Mouse (Mus musculus) 416B (cell line): ENCODE results near the gene Vps35.
A peak's percentile ranks its signal among the peaks of the same experiment; 100 is the strongest.

Experiments
- DNase-seq: peaks from one replicate; pipeline ENCODE4 v3.0.0; 2011; ENCODE audit warnings: low read depth

The Vps35 gene

GRCm38 (mm10) chr8:85299434-85300077, at the start of gene Vps35, which contains the start of gene Orc6:
Gene Vps35, minus strand, starts transcription at chr8:85299802.
Gene Orc6, plus strand, starts transcription at chr8:85299632.
- peak; percentile 98 for DNase-seq

- no peak for DNase-seq
Measured at GRCm38 (mm10) chr8:85339871-85340573, 40.4 kb upstream of the Vps35 start.

- no peak for DNase-seq
Measured at GRCm38 (mm10) chr8:85337681-85338080, 38.1 kb upstream of the Vps35 start.

GRCm38 (mm10) chr8:85336211-85336933, 36.8 kb upstream of the Vps35 start:
- DNase-seq: no peak

- peak; percentile 55 for DNase-seq
Measured at GRCm38 (mm10) chr8:85335105-85335504, 35.5 kb upstream of the Vps35 start.

GRCm38 (mm10) chr8:85329506-85329905, 29.9 kb upstream of the Vps35 start:
- no peak for DNase-seq

- DNase-seq: no peak
Measured at GRCm38 (mm10) chr8:85327036-85327435, 27.4 kb upstream of the Vps35 start.

GRCm38 (mm10) chr8:85323084-85323483, 23.5 kb upstream of the Vps35 start:
- peak; percentile 79 for DNase-seq

- DNase-seq: no peak
Measured at GRCm38 (mm10) chr8:85321981-85322380, 22.4 kb upstream of the Vps35 start.

- DNase-seq: no peak
Measured at GRCm38 (mm10) chr8:85318534-85318933, 18.9 kb upstream of the Vps35 start.

GRCm38 (mm10) chr8:85313036-85313435, 13.4 kb upstream of the Vps35 start:
- peak; percentile 52 for DNase-seq

- DNase-seq: peak; percentile 71
Measured at GRCm38 (mm10) chr8:85311743-85312142, 12.1 kb upstream of the Vps35 start.

GRCm38 (mm10) chr8:85308564-85308963, 9.0 kb upstream of the Vps35 start:
- DNase-seq: no peak

- DNase-seq: no peak
Measured at GRCm38 (mm10) chr8:85303531-85303930, 3.9 kb upstream of the Vps35 start.

GRCm38 (mm10) chr8:85302931-85303330, 3.3 kb upstream of the Vps35 start:
- DNase-seq: no peak

- peak; percentile 29 for DNase-seq
Measured at GRCm38 (mm10) chr8:85301941-85302340, 2.3 kb upstream of the Vps35 start.

- peak; percentile 81 for DNase-seq
Measured at GRCm38 (mm10) chr8:85298600-85299433, 785 bp downstream of the Vps35 start.

GRCm38 (mm10) chr8:85286846-85287245, 12.8 kb downstream of the Vps35 start:
- DNase-seq: no peak

GRCm38 (mm10) chr8:85227297-85227696, 72.3 kb downstream of the Vps35 start:
- DNase-seq: no peak

- no peak for DNase-seq
Measured at GRCm38 (mm10) chr8:85225688-85226087, 73.9 kb downstream of the Vps35 start, which contains the start of gene Olfr371. Gene Olfr371, plus strand, starts transcription at chr8:85225988.

GRCm38 (mm10) chr8:85220992-85221391, 78.6 kb downstream of the Vps35 start:
- peak; percentile 14 for DNase-seq

- DNase-seq: no peak
Measured at GRCm38 (mm10) chr8:85220220-85220619, 79.4 kb downstream of the Vps35 start.
